ENCODE assay signal across 14 mouse cellular contexts in the genomic region with DNA sequence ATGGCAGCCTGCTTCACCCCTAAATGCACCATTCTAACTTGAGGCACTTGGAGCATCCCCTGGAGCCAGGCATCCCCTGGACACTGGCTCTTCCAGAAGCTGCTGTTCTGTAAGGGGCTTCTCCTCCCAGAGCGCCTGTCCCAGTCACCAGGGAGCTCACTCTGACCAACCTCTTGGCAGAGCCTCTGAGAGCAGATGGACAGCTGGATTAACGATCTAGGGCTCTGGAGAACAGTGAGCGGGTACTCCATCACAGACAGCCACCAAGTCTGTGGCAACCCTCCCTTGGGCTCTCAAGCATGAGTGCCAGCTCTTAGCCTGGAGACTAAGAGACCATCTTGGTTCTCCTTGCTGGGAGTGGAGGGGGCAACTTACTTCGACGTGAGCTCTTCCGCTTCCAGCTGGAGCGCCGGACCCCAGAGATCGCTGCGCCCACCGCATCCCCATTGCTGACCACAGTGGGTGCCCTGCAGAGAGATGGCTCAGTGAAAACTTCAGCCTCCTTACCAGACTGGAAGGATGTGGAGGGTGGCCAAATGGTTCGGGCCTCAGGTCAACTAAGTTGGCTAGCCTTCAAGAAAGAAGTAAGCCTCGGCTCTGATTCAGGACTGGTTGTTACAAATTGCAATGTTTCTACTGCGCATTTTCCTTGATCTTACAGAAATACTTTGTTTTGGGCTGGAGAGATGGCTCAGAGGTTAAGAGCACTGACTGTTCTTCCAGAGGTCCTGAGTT.
DNase-seq lines count a peak whose midpoint lies in the region; ATAC-seq lines count a peak whose summit lies in the region.
"Had no signal": no experiment of that assay in that cellular context is flagged by ENCODE, and none has a peak within 500 bp of the region (broad histone marks: within the 10 kb centered on the region; RNA-seq: fewer than 3 reads in every experiment).

No protein-coding gene starts in this region.

- peaks cover 8% of the 10 kb centered on the region; the same call in 1 of the 2 replicates for H3K9me3 ChIP-seq in midbrain, embryonic 12.5 days
- no peaks in the 10 kb centered on the region for H3K9me3 ChIP-seq in midbrain, embryonic 14.5 days (ENCODE audit: control insufficient read depth, low read length)
- H3K9me3 ChIP-seq in hindbrain, embryonic 16.5 days (ENCODE audit: control insufficient read depth, low read length): no peaks in the 10 kb centered on the region; the same call in 1 of the 2 replicates
- 0 out of 2 replicates have a peak, but pooled peaks cover 3% of the 10 kb centered on the region for H3K9me3 ChIP-seq in neural tube, embryonic 15.5 days (replicated peaks)

- peak; percentile 57 to 72 for DNase-seq in cerebellum, postnatal 10 days
- no peak for DNase-seq in cerebellum, adult 8-10 months
- DNase-seq in midbrain, embryonic 14.5 days: no peak
- no peak for DNase-seq in ovary, adult 18-20 months (ENCODE audit: low spot score)
- no peak for DNase-seq in layer of hippocampus, adult 9-10 months (ENCODE audit: low spot score)
- DNase-seq: gastrocnemius, postnatal 14 days; thymus, adult 2 months had no signal

- peaks cover 60% of the 10 kb centered on the region for H3K36me3 ChIP-seq in midbrain, embryonic 12.5 days
- peaks cover 58% of the 10 kb centered on the region for H3K36me3 ChIP-seq in midbrain, embryonic 14.5 days (ENCODE audit: control insufficient read depth, insufficient read depth, low read length)
- peaks cover 8% of the 10 kb centered on the region; the same call in 1 of the 2 replicates for H3K36me3 ChIP-seq in hindbrain, embryonic 16.5 days (ENCODE audit: control insufficient read depth, insufficient read depth, low read length)
- H3K36me3 ChIP-seq in neural tube, embryonic 15.5 days: peaks cover 34% of the 10 kb centered on the region

- no peaks in the 10 kb centered on the region for H3K4me1 ChIP-seq in midbrain, embryonic 12.5 days
- H3K4me1 ChIP-seq in midbrain, embryonic 14.5 days (ENCODE audit: control insufficient read depth, insufficient read depth, low read length): no peaks in the 10 kb centered on the region
- H3K4me1 ChIP-seq in hindbrain, embryonic 16.5 days (ENCODE audit: control insufficient read depth, insufficient read depth, low read depth, low read length): peaks cover 6% of the 10 kb centered on the region; the same call in 1 of the 2 replicates
- peaks cover 18% of the 10 kb centered on the region for H3K4me1 ChIP-seq in neural tube, embryonic 15.5 days
- H3K4me1 ChIP-seq: embryonic facial prominence, embryonic 13.5 days; forebrain, embryonic 13.5 days; heart, embryonic 10.5 days had no signal

- no peak for ATAC-seq in midbrain, embryonic 12.5 days (ENCODE audit: low FRiP score, low read depth)
- ATAC-seq in midbrain, embryonic 14.5 days (ENCODE audit: low FRiP score, low TSS enrichment): no peak
- peak; percentile 65; the same call in 1 of the 2 replicates for ATAC-seq in hindbrain, embryonic 16.5 days
- ATAC-seq in neural tube, embryonic 15.5 days (ENCODE audit: low FRiP score): peak; percentile 66
- ATAC-seq: forebrain, embryonic 13.5 days had no signal

- H3K27me3 ChIP-seq in midbrain, embryonic 12.5 days: no peaks in the 10 kb centered on the region
- no peaks in the 10 kb centered on the region for H3K27me3 ChIP-seq in midbrain, embryonic 14.5 days (ENCODE audit: control insufficient read depth, insufficient read depth, low read length)
- H3K27me3 ChIP-seq in hindbrain, embryonic 16.5 days (replicated peaks; ENCODE audit: control insufficient read depth, insufficient read depth, low read length): no peaks in the 10 kb centered on the region
- H3K27me3 ChIP-seq in neural tube, embryonic 15.5 days (replicated peaks): no peaks in the 10 kb centered on the region
- H3K27me3 ChIP-seq: embryonic facial prominence, embryonic 13.5 days; forebrain, embryonic 13.5 days had no signal

- H3K27ac ChIP-seq in midbrain, embryonic 12.5 days (replicated peaks): 0 out of 2 replicates have a peak overlapping the region, but pooled peaks have one; percentile 1
- no peak overlapping the region for H3K27ac ChIP-seq in midbrain, embryonic 14.5 days (replicated peaks; ENCODE audit: low read depth, low read length)
- no peak overlapping the region; the same call in 1 of the 2 replicates for H3K27ac ChIP-seq in hindbrain, embryonic 16.5 days (ENCODE audit: low read depth, low read length)
- peak overlapping the region; percentile 23; the same call in 1 of the 2 replicates for H3K27ac ChIP-seq in neural tube, embryonic 15.5 days (replicated peaks)
- H3K27ac ChIP-seq: embryonic facial prominence, embryonic 13.5 days; forebrain, embryonic 13.5 days; heart, embryonic 10.5 days; liver, embryonic 14.5 days had no signal

- H3K9ac ChIP-seq in midbrain, embryonic 12.5 days (replicated peaks): no peak overlapping the region
- no peak overlapping the region for H3K9ac ChIP-seq in midbrain, embryonic 14.5 days (replicated peaks; ENCODE audit: low read length)
- no peak overlapping the region for H3K9ac ChIP-seq in hindbrain, embryonic 16.5 days (ENCODE audit: low read depth, low read length)
- H3K9ac ChIP-seq in neural tube, embryonic 15.5 days (replicated peaks): 0 out of 2 replicates have a peak overlapping the region, but pooled peaks have one; percentile 10
- H3K9ac ChIP-seq: embryonic facial prominence, embryonic 13.5 days; forebrain, embryonic 13.5 days; liver, embryonic 14.5 days had no signal

- no peak overlapping the region for H3K4me3 ChIP-seq in midbrain, embryonic 12.5 days
- no peak overlapping the region for H3K4me3 ChIP-seq in midbrain, embryonic 14.5 days (replicated peaks; ENCODE audit: low read depth, low read length)
- H3K4me3 ChIP-seq in hindbrain, embryonic 16.5 days (ENCODE audit: low read length): no peak overlapping the region
- H3K4me3 ChIP-seq in neural tube, embryonic 15.5 days (replicated peaks): no peak overlapping the region
- H3K4me3 ChIP-seq: embryonic facial prominence, embryonic 13.5 days; forebrain, embryonic 13.5 days; heart, embryonic 10.5 days had no signal

- WGBS in midbrain, embryonic 12.5 days: 92% methylated on average over 14 of the region's 14 CpGs
- 82% methylated on average over 14 of the region's 14 CpGs for WGBS in midbrain, embryonic 14.5 days
- WGBS in hindbrain, embryonic 16.5 days: 70% methylated on average over 14 of the region's 14 CpGs
- 73% methylated on average over 14 of the region's 14 CpGs for WGBS in neural tube, embryonic 15.5 days

- H3K4me2 ChIP-seq in midbrain, embryonic 12.5 days (replicated peaks): no peak overlapping the region
- H3K4me2 ChIP-seq in midbrain, embryonic 14.5 days (ENCODE audit: low read length): no peak overlapping the region
- no peak overlapping the region for H3K4me2 ChIP-seq in hindbrain, embryonic 16.5 days (ENCODE audit: low read length)
- H3K4me2 ChIP-seq in neural tube, embryonic 15.5 days: no peak overlapping the region
- H3K4me2 ChIP-seq: embryonic facial prominence, embryonic 13.5 days; forebrain, embryonic 13.5 days had no signal

Comparison
In these comparisons a context has a peak if more than half of its experiments do, and no peak if none do; other contexts are left out.
1. DNase-seq: peak in cerebellum, postnatal 10 days (2 of 2); none in cerebellum, adult 8-10 months (single experiment), midbrain, embryonic 14.5 days (single experiment), ovary, adult 18-20 months (single experiment) and layer of hippocampus, adult 9-10 months (single experiment).
2. H3K27ac ChIP-seq: peak in midbrain, embryonic 12.5 days (single experiment) and neural tube, embryonic 15.5 days (single experiment); none in midbrain, embryonic 14.5 days (single experiment) and hindbrain, embryonic 16.5 days (single experiment).
3. ATAC-seq: peak in hindbrain, embryonic 16.5 days (single experiment) and neural tube, embryonic 15.5 days (single experiment); none in midbrain, embryonic 12.5 days (single experiment) and midbrain, embryonic 14.5 days (single experiment).